ENCODE assay signal across 8 mouse cellular contexts in genomic region chr3:95662724-95663449, GRCm38 (mm10). TPM values are rescaled to one million over a fixed set of nuclear protein-coding genes. Genes with fewer than 3 reads are reported as not detected.
DNase-seq lines count a peak whose midpoint lies in the region; ATAC-seq and TF ChIP-seq lines count a peak whose summit lies in the region.

No protein-coding gene starts in this region.

- peaks cover 4 to 6% of the 10 kb centered on the region in 2 experiments; a peak in 2 of 4 replicates for H3K4me1 ChIP-seq in ES-E14 (ENCODE audit: control insufficient read depth in 2 of 2, insufficient read depth in 2 of 2, low read length in 2 of 2, poor library complexity in 1 of 2)
- peaks cover 30 to 69% of the 10 kb centered on the region in 2 experiments for H3K4me1 ChIP-seq in heart, embryonic 14.5 days (ENCODE audit: control insufficient read depth in 2 of 2, insufficient read depth in 2 of 2, low read length in 2 of 2)
- peaks cover 78% of the 10 kb centered on the region for H3K4me1 ChIP-seq in liver, embryonic 15.5 days (replicated peaks)

- ATAC-seq in heart, embryonic 14.5 days (ENCODE audit: insufficient number of reproducible peaks, insufficient read depth, low FRiP score, low read depth), result no peak
- ATAC-seq in liver, embryonic 15.5 days (ENCODE audit: insufficient read depth), result no peak

- no peaks in the 10 kb centered on the region for H3K27me3 ChIP-seq in heart, embryonic 14.5 days (ENCODE audit: control insufficient read depth, insufficient read depth, low read length)
- no peaks in the 10 kb centered on the region for H3K27me3 ChIP-seq in liver, embryonic 15.5 days

- no peak for TF ChIP-seq CTCF in layer of hippocampus, adult 2 months (conservative IDR thresholded peaks at IDR 0.05)

- H3K36me3 ChIP-seq in ES-E14 (ENCODE audit: control insufficient read depth, insufficient read depth, low read length, poor library complexity, severe bottlenecking), result peaks cover 35% of the 10 kb centered on the region
- H3K36me3 ChIP-seq in heart, embryonic 14.5 days (ENCODE audit: control insufficient read depth, insufficient read depth, low read length), result peaks cover 57% of the 10 kb centered on the region
- peaks cover 67% of the 10 kb centered on the region for H3K36me3 ChIP-seq in liver, embryonic 15.5 days (replicated peaks)

- H3K4me2 ChIP-seq in heart, embryonic 14.5 days (ENCODE audit: low read length), result peak overlapping the region; percentile 97
- peak overlapping the region; percentile 77 for H3K4me2 ChIP-seq in liver, embryonic 15.5 days

- in situ Hi-C loops in ES-E14 (cut with MboI; ENCODE audit: low sequenced_read_pairs in 2 of 2, unreplicated experiment in 2 of 2), result no loop called here

- H3K9ac ChIP-seq in ES-E14 (ENCODE audit: insufficient read depth, low read depth, low read length, poor library complexity, severe bottlenecking), result peak overlapping the region; percentile 60; the same call in 1 of the 2 replicates
- H3K9ac ChIP-seq in heart, embryonic 14.5 days (ENCODE audit: low read length), result peak overlapping the region; percentile 100
- H3K9ac ChIP-seq in liver, embryonic 15.5 days, result peak overlapping the region; percentile 40; the same call in 1 of the 2 replicates

- no peak for DNase-seq in layer of hippocampus, adult 2 months (ENCODE audit: low spot score in 2 of 2)
- DNase-seq in layer of hippocampus, adult 11-12 months (ENCODE audit: low spot score), result no peak
- DNase-seq in ES-E14 (ENCODE audit: low read depth, low spot score), result no peak
- no peak for DNase-seq in urinary bladder, postnatal 25 days (ENCODE audit: low spot score)
- DNase-seq in frontal cortex, adult 2 months (ENCODE audit: extremely low spot score in 1 of 2, low spot score in 1 of 2), result no peak
- DNase-seq in embryo, embryonic 11 days, result no peak

- H3K9me3 ChIP-seq in ES-E14 (ENCODE audit: control insufficient read depth, insufficient read depth, low read depth, low read length), result no peaks in the 10 kb centered on the region
- H3K9me3 ChIP-seq in heart, embryonic 14.5 days (ENCODE audit: control insufficient read depth, low read length), result no peaks in the 10 kb centered on the region
- H3K9me3 ChIP-seq in liver, embryonic 15.5 days (replicated peaks), result no peaks in the 10 kb centered on the region

- peak overlapping the region; percentile 32; the same call in 1 of the 2 replicates for H3K4me3 ChIP-seq in layer of hippocampus, adult 2 months
- peak overlapping the region; percentile 59 to 74; a peak in 3 of 4 replicates for H3K4me3 ChIP-seq in ES-E14 (ENCODE audit: insufficient read depth in 1 of 2, low read depth in 1 of 2, low read length in 2 of 2, poor library complexity in 1 of 2, severe bottlenecking in 1 of 2)
- H3K4me3 ChIP-seq in heart, embryonic 14.5 days (ENCODE audit: control insufficient read depth in 1 of 2, insufficient read depth in 1 of 2, low read depth in 1 of 2, low read length in 2 of 2), result peak overlapping the region in 1 of 2 experiments; percentile 94; a peak in 2 of 4 replicates
- H3K4me3 ChIP-seq in liver, embryonic 15.5 days (replicated peaks), result peak overlapping the region; percentile 97

- 72% methylated on average over 7 of the region's 7 CpGs for WGBS in heart, embryonic 14.5 days
- WGBS in liver, embryonic 15.5 days (ENCODE audit: insufficient replicate concordance), result 67% methylated on average over 7 of the region's 7 CpGs

- peak overlapping the region; percentile 99; the same call in 1 of the 2 replicates for H3K27ac ChIP-seq in layer of hippocampus, adult 2 months
- H3K27ac ChIP-seq in ES-E14 (ENCODE audit: insufficient read depth, low read depth, low read length, poor library complexity, severe bottlenecking), result peak overlapping the region; percentile 81
- H3K27ac ChIP-seq in heart, embryonic 14.5 days (replicated peaks in 1 of 2; ENCODE audit: control insufficient read depth in 1 of 2, insufficient read depth in 1 of 2, low read depth in 2 of 2, low read length in 2 of 2), result peak overlapping the region; percentile 57 to 94
- peak overlapping the region; percentile 89 for H3K27ac ChIP-seq in liver, embryonic 15.5 days (replicated peaks)

TF ChIP-seq in ES-E14, 5 proteins besides CTCF, POLR2A, EP300 and RAD21:
- TF ChIP-seq MAFK (IDR thresholded peaks at IDR 0.05; ENCODE audit: insufficient read depth, low read depth, low read length) (no peak), HCFC1 (IDR thresholded peaks at IDR 0.05; ENCODE audit: borderline replicate concordance, insufficient read depth, low read length) (no peak), CHD2 (IDR thresholded peaks at IDR 0.05; ENCODE audit: low read depth, low read length) (peak; percentile 22; the same call in 1 of the 2 replicates), ZNF384 (IDR thresholded peaks at IDR 0.05; ENCODE audit: low read depth, low read length) (no peak), ZC3H11A (IDR thresholded peaks at IDR 0.05; ENCODE audit: borderline replicate concordance, low read depth, low read length) (no peak)

RNA-seq across cellular contexts. Expression of gene Mcl1, which starts 4.3 kb away (rescaled TPM):
- 10 to 100 TPM; 49.6 to 55.2 TPM for total RNA-seq in layer of hippocampus, adult 2 months (2021)
- total RNA-seq in ES-E14 (2012; rRNA removed), result 207 and 253 TPM in 2 replicates
- 54.3 and 57.2 TPM in 2 replicates for polyA plus RNA-seq in heart, embryonic 14.5 days (2014; fragmentation: Nextera tagmentation; extraction: Ambion mirVana)
- polyA plus RNA-seq in liver, embryonic 15.5 days (2015; fragmentation: Nextera tagmentation; extraction: Ambion mirVana), result 34.8 and 39.0 TPM in 2 replicates
- 43.3 and 47.0 TPM in 2 replicates for polyA plus RNA-seq in frontal cortex, adult 2 months (2012; rRNA removed)

RNA-seq across cellular contexts. Expression of gene Adamtsl4, which starts 24.8 kb away (rescaled TPM):
- total RNA-seq in layer of hippocampus, adult 2 months (2021), result 1 to 10 TPM; 7.0 to 7.9 TPM
- total RNA-seq in ES-E14 (2012; rRNA removed), result 1.9 and 5.0 TPM in 2 replicates
- 6.3 and 7.0 TPM in 2 replicates for polyA plus RNA-seq in heart, embryonic 14.5 days (2014; fragmentation: Nextera tagmentation; extraction: Ambion mirVana)
- polyA plus RNA-seq in liver, embryonic 15.5 days (2015; fragmentation: Nextera tagmentation; extraction: Ambion mirVana), result 0.79 and 1.0 TPM in 2 replicates
- polyA plus RNA-seq in frontal cortex, adult 2 months (2012; rRNA removed), result 3.5 and 4.1 TPM in 2 replicates

RNA-seq across cellular contexts. Expression of gene Ensa, which starts 38.1 kb away (rescaled TPM):
- total RNA-seq in layer of hippocampus, adult 2 months (2021), result 100 to 1,000 TPM; 302 to 322 TPM
- total RNA-seq in ES-E14 (2012; rRNA removed), result 54.1 and 56.8 TPM in 2 replicates
- 47.4 and 51.1 TPM in 2 replicates for polyA plus RNA-seq in heart, embryonic 14.5 days (2014; fragmentation: Nextera tagmentation; extraction: Ambion mirVana)
- 32.7 and 35.9 TPM in 2 replicates for polyA plus RNA-seq in liver, embryonic 15.5 days (2015; fragmentation: Nextera tagmentation; extraction: Ambion mirVana)
- polyA plus RNA-seq in frontal cortex, adult 2 months (2012; rRNA removed), result 154 and 164 TPM in 2 replicates

Comparison
In these comparisons a context has a peak if more than half of its experiments do, and no peak if none do; other contexts are left out.
1. H3K9ac ChIP-seq: peak in every context shown above with its lines; median percentile 100 in heart, embryonic 14.5 days; 60 in ES-E14; 40 in liver, embryonic 15.5 days.